Mouse (Mus musculus) testis, adult 2 months (tissue): ENCODE measurements at regions not wholly inside any gene's neighbourhood (a gene's known extent, or its start where the extent isn't known, plus 50 kb on each side); places are given as distances from the start of the nearest gene placed in this dataset.

Experiments
- CTCF ChIP-seq: fragments of 200-500 bp; IDR thresholded peaks from 2 replicates; pipeline ENCODE4 v1.5.1; 2012; ENCODE audit warnings: low read depth, mild to moderate bottlenecking, inconsistent platforms, low read length, moderate library complexity; ENCODE audit not compliant: control insufficient read depth, insufficient read depth, insufficient replicate concordance
- POLR2A ChIP-seq: fragments of 200-500 bp; IDR thresholded peaks from 2 replicates; pipeline ENCODE4 v1.6.1; 2012; ENCODE audit warnings: low read depth, mild to moderate bottlenecking, inconsistent platforms, low read length, moderate library complexity; ENCODE audit not compliant: control insufficient read depth

DNA sequence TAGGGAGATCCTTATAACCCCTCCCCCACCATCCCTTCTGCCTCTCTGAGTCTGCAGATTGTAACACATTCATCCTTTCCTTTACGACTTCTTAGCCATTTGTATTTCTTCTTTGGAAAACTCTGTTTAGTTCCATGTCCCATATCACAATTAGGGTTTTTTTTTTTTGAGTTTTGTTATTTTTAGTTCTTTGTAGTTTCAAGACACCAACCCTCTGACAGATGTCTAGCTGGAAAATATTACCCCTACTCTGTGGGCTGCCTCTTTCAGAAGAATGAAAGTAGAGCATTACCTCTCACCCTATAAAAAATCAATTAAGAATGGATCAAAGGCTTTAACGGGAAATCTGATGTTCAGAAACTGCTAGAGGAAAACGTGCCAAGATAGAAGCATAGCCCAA lies 180.1 kb downstream of the Gm5447 start:
- no peak for TF ChIP-seq CTCF
- no peak for TF ChIP-seq POLR2A
